Mouse (Mus musculus): ENCODE measurements at regions not wholly inside any gene's neighbourhood (a gene's known extent, or its start where the extent isn't known, plus 50 kb on each side); places are given as distances from the start of the nearest gene placed in this dataset.

- no peak for DNase-seq
Measured at GRCm38 (mm10) chr8:31749974-31750373, 1678.5 kb upstream of the 5930422O12Rik start.

- no peak for DNase-seq
Measured at GRCm38 (mm10) chr8:31750482-31751126, 1677.9 kb upstream of the 5930422O12Rik start.

GRCm38 (mm10) chr8:31755737-31756136, 1672.8 kb upstream of the 5930422O12Rik start:
- no peak for DNase-seq

- DNase-seq, result no peak
Measured at GRCm38 (mm10) chr8:31762091-31762490, 1666.4 kb upstream of the 5930422O12Rik start.

Measured in right cerebral cortex, postnatal 25 days (tissue).